Mouse (Mus musculus) hindbrain, embryonic 11.5 days (tissue): ENCODE data around the gene Tfdp1. TPM values are rescaled to one million over a fixed set of nuclear protein-coding genes. Genes with fewer than 3 reads are reported as not detected.
"Not testable (repeated sequence)": the region's sequence is repeated elsewhere in the genome, so short reads cannot be mapped to it uniquely, and the experiment has no call there.

Experiments used
- ATAC-seq: fragments of 200-750 bp; cut with Nextera tagmentation; 2 replicates; pipeline ENCODE4 v1.8.0; 2017; ENCODE audit warnings: mild to moderate bottlenecking, moderate TSS enrichment, moderate library complexity; ENCODE audit not compliant: low FRiP score
- DNase-seq: peaks from one replicate; pipeline ENCODE4 v3.0.0-alpha.2; 2015; ENCODE audit warnings: low spot score
- H3K27ac ChIP-seq: fragments of 300-500 bp; sonication (generic); 2 replicates; pipeline ENCODE4 v1.5.1; 2014; ENCODE audit warnings: mild to moderate bottlenecking, low read depth, low read length
- H3K27me3 ChIP-seq: fragments of 300-500 bp; sonication (generic); 2 replicates; pipeline ENCODE4 v1.6.1; 2014; ENCODE audit warnings: mild to moderate bottlenecking, low read length, moderate library complexity, mixed read lengths; ENCODE audit not compliant: control insufficient read depth, insufficient read depth
- H3K36me3 ChIP-seq: fragments of 300-500 bp; sonication (generic); 2 replicates; pipeline ENCODE4 v1.6.1; 2014; ENCODE audit warnings: mild to moderate bottlenecking, low read length, moderate library complexity, mixed read lengths; ENCODE audit not compliant: control insufficient read depth, insufficient read depth
- H3K4me1 ChIP-seq: fragments of 300-500 bp; sonication (generic); replicated peaks from 2 replicates; pipeline ENCODE4 v1.6.1; 2014; ENCODE audit warnings: low read length, mixed read lengths; ENCODE audit not compliant: control insufficient read depth, insufficient read depth
- H3K4me2 ChIP-seq: fragments of 300-500 bp; sonication (generic); replicated peaks from 2 replicates; pipeline ENCODE4 v1.6.1; 2014; ENCODE audit warnings: mild to moderate bottlenecking, low read depth, low read length
- H3K4me3 ChIP-seq: fragments of 300-500 bp; sonication (generic); 2 replicates; pipeline ENCODE4 v1.5.1; 2014; ENCODE audit warnings: low read depth, low read length
- H3K9ac ChIP-seq: fragments of 300-500 bp; sonication (generic); 2 replicates; pipeline ENCODE4 v1.6.1; 2014; ENCODE audit warnings: low read depth, low read length
- H3K9me3 ChIP-seq: fragments of 300-500 bp; sonication (generic); 2 replicates; pipeline ENCODE4 v1.6.1; 2016; ENCODE audit warnings: low read length; ENCODE audit not compliant: control insufficient read depth
- WGBS: fragments of 180-500 bp; shearing (Covaris S2); extraction: QIAGEN DNeasy Blood & Tissue Kit; methylation state at CpG from one replicate; pipeline ENCODE4 v1.1.7; 2014; 5-methylcytosine and 5-hydroxymethylcytosine counted together
- polyA plus RNA-seq: library from polyadenylated mRNA; unstranded; fragments of >200 nt; fragmentation: Nextera tagmentation; extraction: Ambion mirVana; gene quantifications from 2 replicates; pipeline ENCODE4 v1.2.1, GENCODE M21; 2014

Gene Tfdp1
- polyA plus RNA-seq, 1 experiment from 2014 or later = 175 TPM

- 81% methylated on average over 9 of the region's 9 CpGs for WGBS
- no peak overlapping the region for H3K4me3 ChIP-seq
- no peak overlapping the region for H3K27ac ChIP-seq
- H3K9me3 ChIP-seq = no peaks in the 10 kb centered on the region
- ATAC-seq (no peak), DNase-seq (no peak)
- no peak overlapping the region for H3K9ac ChIP-seq
- H3K36me3 ChIP-seq = 0 out of 2 replicates have a peak, but pooled peaks cover 5% of the 10 kb centered on the region
- no peaks in the 10 kb centered on the region for H3K27me3 ChIP-seq
- H3K4me2 ChIP-seq = no peak overlapping the region
- H3K4me1 ChIP-seq = no peaks in the 10 kb centered on the region
Observed at GRCm38 (mm10) chr8:13306916-13307315, 31.6 kb upstream of the Tfdp1 start.

DNA sequence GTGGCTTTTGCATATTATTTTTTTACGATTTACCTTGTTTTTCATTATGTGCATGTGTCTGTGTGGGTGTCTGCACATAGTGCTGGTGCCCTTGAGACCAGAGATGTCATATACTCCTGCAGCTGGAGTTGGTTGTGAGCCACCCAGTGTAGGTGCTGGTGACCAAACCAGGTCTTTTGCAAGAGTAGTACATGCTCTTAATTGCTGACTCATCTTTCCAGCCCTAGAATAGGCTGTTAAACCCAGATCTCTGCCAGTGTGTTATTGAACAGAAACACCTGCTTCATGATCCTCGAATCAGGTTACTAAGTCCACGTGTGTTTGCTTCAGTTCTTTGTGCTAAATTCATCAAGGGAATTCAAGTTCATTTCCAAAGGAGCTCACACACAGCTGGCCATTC lies 23.6 kb upstream of the Tfdp1 start:
- H3K4me1 ChIP-seq = no peaks in the 10 kb centered on the region
- DNase-seq (no peak), ATAC-seq (no peak)
- 86% methylated on average over 3 of the region's 3 CpGs for WGBS
- H3K27ac ChIP-seq = no peak overlapping the region
- H3K4me2 ChIP-seq = no peak overlapping the region
- no peaks in the 10 kb centered on the region for H3K9me3 ChIP-seq
- no peak overlapping the region for H3K9ac ChIP-seq
- H3K4me3 ChIP-seq = no peak overlapping the region
- 0 out of 2 replicates have a peak, but pooled peaks cover 5% of the 10 kb centered on the region for H3K36me3 ChIP-seq
- H3K27me3 ChIP-seq = no peaks in the 10 kb centered on the region

DNA sequence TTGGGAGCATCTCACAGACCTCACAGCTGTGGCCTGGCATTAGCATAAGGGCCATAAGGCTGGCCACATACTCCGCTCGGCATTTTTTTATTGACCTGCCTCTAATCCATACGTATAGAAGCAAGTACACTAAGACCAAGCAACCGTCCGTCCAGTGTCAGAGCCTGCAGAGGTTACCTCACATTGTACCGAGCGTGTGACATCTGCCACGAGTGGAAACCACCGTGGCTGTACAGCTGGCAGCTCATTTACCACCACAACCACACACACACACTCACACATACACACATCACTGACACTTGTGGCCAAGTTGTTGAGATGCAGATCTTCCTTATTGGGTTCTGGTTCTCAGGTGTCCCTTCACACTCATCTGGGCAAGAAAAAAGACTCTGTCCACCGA lies 21.9 kb upstream of the Tfdp1 start:
- 96% methylated on average over 10 of the region's 10 CpGs for WGBS
- H3K4me3 ChIP-seq = no peak overlapping the region
- ATAC-seq (no peak), DNase-seq (no peak)
- H3K4me1 ChIP-seq = no peaks in the 10 kb centered on the region
- no peak overlapping the region for H3K4me2 ChIP-seq
- no peaks in the 10 kb centered on the region for H3K9me3 ChIP-seq
- H3K27me3 ChIP-seq = no peaks in the 10 kb centered on the region
- H3K9ac ChIP-seq = no peak overlapping the region
- no peaks in the 10 kb centered on the region for H3K36me3 ChIP-seq
- H3K27ac ChIP-seq = no peak overlapping the region

GRCm38 (mm10) chr8:13326598-13326997 lies 12.0 kb upstream of the Tfdp1 start:
- Histone ChIP-seq H3K4me2 (no peak overlapping the region), H3K4me3 (no peak overlapping the region), H3K27me3 (no peaks in the 10 kb centered on the region), H3K9ac (no peak overlapping the region), H3K27ac (no peak overlapping the region), H3K9me3 (no peaks in the 10 kb centered on the region), H3K36me3 (no peaks in the 10 kb centered on the region), H3K4me1 (no peaks in the 10 kb centered on the region)
- ATAC-seq (no peak), DNase-seq (peak; percentile 53)
- 35% methylated on average over 5 of the region's 5 CpGs for WGBS

- ATAC-seq = no peak
- H3K9me3 ChIP-seq = no peaks in the 10 kb centered on the region
- no peak overlapping the region for H3K9ac ChIP-seq
- H3K4me2 ChIP-seq = no peak overlapping the region
- no peak overlapping the region for H3K4me3 ChIP-seq
- H3K27me3 ChIP-seq = no peaks in the 10 kb centered on the region
- no peaks in the 10 kb centered on the region for H3K4me1 ChIP-seq
- no peaks in the 10 kb centered on the region for H3K36me3 ChIP-seq
- 57% methylated on average over 1 of the region's 1 CpGs for WGBS
- no peak for DNase-seq
- H3K27ac ChIP-seq = no peak overlapping the region
Observed at GRCm38 (mm10) chr8:13334671-13335070, 3.9 kb upstream of the Tfdp1 start.

- WGBS = 93% methylated on average over 6 of the region's 6 CpGs
- H3K27me3 ChIP-seq, H3K4me1 ChIP-seq, H3K36me3 ChIP-seq, ATAC-seq, DNase-seq, H3K9ac ChIP-seq, H3K27ac ChIP-seq, H3K4me2 ChIP-seq, H3K4me3 ChIP-seq, H3K9me3 ChIP-seq: not testable (repeated sequence)
Observed at GRCm38 (mm10) chr8:13337245-13337644, 1.3 kb upstream of the Tfdp1 start.

- Histone ChIP-seq H3K36me3 (no peaks in the 10 kb centered on the region; the same call in 1 of the 2 replicates), H3K4me2 (no peak overlapping the region), H3K27ac (no peak overlapping the region), H3K4me3 (0 out of 2 replicates have a peak overlapping the region, but pooled peaks have one; percentile 84), H3K9me3 (no peaks in the 10 kb centered on the region), H3K27me3 (no peaks in the 10 kb centered on the region), H3K4me1 (peaks cover 4% of the 10 kb centered on the region; the same call in 1 of the 2 replicates), H3K9ac (no peak overlapping the region; the same call in 1 of the 2 replicates)
- WGBS = 74% methylated on average over 3 of the region's 3 CpGs
- no peak for ATAC-seq
- no peak for DNase-seq
Observed at GRCm38 (mm10) chr8:13337678-13338077, 873 bp upstream of the Tfdp1 start.

- DNase-seq = peak; percentile 54
- H3K9ac ChIP-seq = peak overlapping the region; percentile 89
- peak; percentile 74 for ATAC-seq
- peak overlapping the region; percentile 58; the same call in 1 of the 2 replicates for H3K27ac ChIP-seq
- H3K9me3 ChIP-seq = no peaks in the 10 kb centered on the region
- H3K4me2 ChIP-seq = peak overlapping the region; percentile 93
- H3K36me3 ChIP-seq = no peaks in the 10 kb centered on the region; the same call in 1 of the 2 replicates
- H3K27me3 ChIP-seq = no peaks in the 10 kb centered on the region
- H3K4me3 ChIP-seq = peak overlapping the region; percentile 84
- WGBS = under 1% methylated on average over 28 of the region's 70 CpGs
- H3K4me1 ChIP-seq = peaks cover 4% of the 10 kb centered on the region; the same call in 1 of the 2 replicates
Observed at GRCm38 (mm10) chr8:13338901-13339645, 522 bp downstream of the Tfdp1 start.

DNA sequence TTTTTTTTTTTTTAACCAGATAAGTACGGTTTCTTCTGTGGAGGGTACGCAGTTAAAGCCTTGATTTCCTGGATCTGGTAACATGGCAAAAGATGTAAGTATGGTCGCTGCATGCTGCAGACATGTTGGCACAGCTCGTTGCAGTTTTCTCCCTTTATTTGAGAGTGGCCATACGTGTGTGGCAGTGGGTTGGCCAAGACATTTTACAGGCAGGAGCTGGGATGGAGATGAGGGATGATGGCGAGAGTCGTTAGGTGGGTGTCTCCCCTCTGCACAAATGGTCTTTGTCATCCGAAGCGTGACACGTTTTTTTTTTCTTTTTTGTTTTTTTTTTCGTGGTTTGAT lies 1.1 kb downstream of the Tfdp1 start:
- DNase-seq (peak; percentile 43), ATAC-seq (no peak)
- H3K9me3 ChIP-seq = no peaks in the 10 kb centered on the region
- 5% methylated on average over 11 of the region's 11 CpGs for WGBS
- no peak overlapping the region for H3K27ac ChIP-seq
- peak overlapping the region; percentile 89 for H3K9ac ChIP-seq
- no peaks in the 10 kb centered on the region for H3K27me3 ChIP-seq
- peak overlapping the region; percentile 84 for H3K4me3 ChIP-seq
- peaks cover 4% of the 10 kb centered on the region; the same call in 1 of the 2 replicates for H3K36me3 ChIP-seq
- H3K4me2 ChIP-seq = peak overlapping the region; percentile 93
- H3K4me1 ChIP-seq = peaks cover 4% of the 10 kb centered on the region; the same call in 1 of the 2 replicates
